Mouse (Mus musculus): ENCODE measurements around the gene Tmem37. TPM values are rescaled to one million over a fixed set of nuclear protein-coding genes. Genes with fewer than 3 reads are reported as not detected.

Tmem37 gene
- polyA plus RNA-seq, 1 experiment, result 80.4 TPM

DNA sequence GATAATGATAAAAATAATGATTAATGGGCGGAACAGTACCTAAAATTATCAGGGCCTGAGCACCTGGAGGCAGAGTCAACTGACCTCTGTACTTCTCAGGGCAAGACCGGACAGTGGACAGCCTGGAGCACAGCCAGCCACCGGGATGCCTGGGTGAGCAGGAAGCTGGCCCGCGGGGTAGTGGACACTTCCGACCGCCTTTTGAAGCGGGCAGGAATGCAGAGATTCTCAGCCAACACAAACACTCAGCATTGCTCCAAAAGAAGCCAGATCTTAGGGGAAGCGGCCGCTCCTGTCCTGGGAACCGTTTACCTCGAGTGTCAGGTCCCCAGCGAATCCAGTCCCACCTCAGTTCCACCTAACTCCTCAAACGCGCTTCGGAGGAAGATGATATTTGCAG lies 974 bp downstream of the Tmem37 start:
- Histone ChIP-seq H3K36me3 (ENCODE audit: control insufficient read depth, insufficient read depth) (no peaks in the 10 kb centered on the region), H3K4me3 (peak overlapping the region; percentile 59), H3K27me3 (ENCODE audit: control insufficient read depth, insufficient read depth, insufficient read length) (no peaks in the 10 kb centered on the region), H3ac (ENCODE audit: control insufficient read depth, insufficient read length) (peak overlapping the region; percentile 16), H3K79me2 (ENCODE audit: control insufficient read depth, insufficient read depth) (peaks cover 15% of the 10 kb centered on the region), H3K4me2 (ENCODE audit: low read depth) (peak overlapping the region; percentile 84)
- TF ChIP-seq MYOD1 (IDR thresholded peaks at IDR 0.05; ENCODE audit: control insufficient read depth in 1 of 3, insufficient read length in 2 of 3, low read depth in 2 of 3) (no peak), USF1 (IDR thresholded peaks at IDR 0.05; ENCODE audit: low read depth) (no peak), TCF12 (IDR thresholded peaks at IDR 0.05; ENCODE audit: insufficient read depth, poor library complexity, severe bottlenecking) (no peak), MYOG (IDR thresholded peaks at IDR 0.05; ENCODE audit: control insufficient read depth in 1 of 3, insufficient read depth in 1 of 3, insufficient read length in 2 of 3, low read depth in 2 of 3) (no peak), E2F4 (IDR thresholded peaks at IDR 0.05; ENCODE audit: insufficient read depth) (no peak), TCF3 (IDR thresholded peaks at IDR 0.05; ENCODE audit: insufficient read length, low read depth) (no peak), SRF (IDR thresholded peaks at IDR 0.05; ENCODE audit: control insufficient read depth, insufficient read length, low read depth) (no peak), CEBPB (IDR thresholded peaks at IDR 0.05; ENCODE audit: insufficient read depth, poor library complexity, severe bottlenecking) (no peak), MAX (IDR thresholded peaks at IDR 0.05; ENCODE audit: low read depth) (no peak)

DNA sequence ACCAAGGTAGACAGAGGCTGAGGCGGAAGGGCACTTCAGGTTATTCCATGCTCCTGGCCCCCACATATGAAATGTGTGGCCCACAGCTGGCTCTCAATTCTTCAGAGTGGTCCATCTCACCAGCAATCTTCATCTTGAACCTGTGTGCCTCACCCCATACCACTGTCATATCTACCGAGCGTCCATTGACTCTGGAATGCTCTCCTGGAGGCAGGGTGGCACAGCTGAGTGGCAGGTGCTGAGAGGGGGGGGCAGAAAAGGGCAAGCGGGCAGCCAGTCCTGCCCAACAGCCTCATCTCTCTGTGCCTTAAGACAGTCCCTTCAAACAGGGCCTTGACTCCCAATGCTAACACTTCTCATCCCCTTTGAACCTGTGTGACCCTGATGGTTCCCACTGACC lies 2.7 kb downstream of the Tmem37 start:
- H3K4me3 ChIP-seq, result peak overlapping the region; percentile 59
- no peaks in the 10 kb centered on the region for H3K27me3 ChIP-seq (ENCODE audit: control insufficient read depth, insufficient read depth, insufficient read length)
- no peaks in the 10 kb centered on the region for H3K36me3 ChIP-seq (ENCODE audit: control insufficient read depth, insufficient read depth)
- peaks cover 15% of the 10 kb centered on the region for H3K79me2 ChIP-seq (ENCODE audit: control insufficient read depth, insufficient read depth)
- peak overlapping the region; percentile 84 for H3K4me2 ChIP-seq (ENCODE audit: low read depth)
- TF ChIP-seq MYOD1 (IDR thresholded peaks at IDR 0.05; ENCODE audit: control insufficient read depth in 1 of 3, insufficient read length in 2 of 3, low read depth in 2 of 3) (peak in 2 of 3 experiments; percentile 79 to 94), TCF3 (IDR thresholded peaks at IDR 0.05; ENCODE audit: insufficient read length, low read depth) (peak; percentile 81), MYOG (IDR thresholded peaks at IDR 0.05; ENCODE audit: control insufficient read depth in 1 of 3, insufficient read depth in 1 of 3, insufficient read length in 2 of 3, low read depth in 2 of 3) (peak in 2 of 3 experiments; percentile 85 to 98), TCF12 (IDR thresholded peaks at IDR 0.05; ENCODE audit: insufficient read depth, poor library complexity, severe bottlenecking) (peak; percentile 40), USF1 (IDR thresholded peaks at IDR 0.05; ENCODE audit: low read depth) (no peak)
- no peak overlapping the region for H3ac ChIP-seq (ENCODE audit: control insufficient read depth, insufficient read length)

DNA sequence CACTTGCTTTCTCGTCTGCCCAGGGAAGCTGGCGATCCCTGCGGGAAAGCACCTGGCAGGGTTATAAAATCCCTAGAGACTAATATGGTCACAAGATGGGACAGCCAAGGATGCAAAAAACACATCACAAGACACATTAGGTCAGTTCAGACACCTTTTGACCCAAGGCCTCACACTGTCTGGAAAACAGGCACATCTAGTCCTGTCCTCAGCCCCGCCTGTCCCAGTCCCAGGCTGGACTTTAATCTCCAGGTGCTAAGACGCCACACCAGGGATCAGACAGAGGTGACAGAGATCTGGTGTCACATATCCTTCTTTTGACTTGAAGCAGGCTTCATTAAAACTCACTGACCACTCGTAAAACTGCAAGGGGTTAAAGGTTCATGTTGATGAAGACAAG lies 3.7 kb downstream of the Tmem37 start:
- H3K79me2 ChIP-seq (ENCODE audit: control insufficient read depth, insufficient read depth), result peaks cover 15% of the 10 kb centered on the region
- no peak overlapping the region for H3K4me3 ChIP-seq
- TF ChIP-seq E2F4 (IDR thresholded peaks at IDR 0.05; ENCODE audit: insufficient read depth) (no peak), POLR2AphosphoS2 (IDR thresholded peaks at IDR 0.05; ENCODE audit: insufficient read length, low read depth) (no peak), TCF12 (IDR thresholded peaks at IDR 0.05; ENCODE audit: insufficient read depth, poor library complexity, severe bottlenecking) (no peak), MYOG (IDR thresholded peaks at IDR 0.05; ENCODE audit: control insufficient read depth in 1 of 3, insufficient read depth in 1 of 3, insufficient read length in 2 of 3, low read depth in 2 of 3) (no peak), MAX (IDR thresholded peaks at IDR 0.05; ENCODE audit: low read depth) (no peak), TCF3 (IDR thresholded peaks at IDR 0.05; ENCODE audit: insufficient read length, low read depth) (no peak), POLR2A (IDR thresholded peaks at IDR 0.05; ENCODE audit: insufficient read length, low read depth) (no peak), SRF (IDR thresholded peaks at IDR 0.05; ENCODE audit: control insufficient read depth, insufficient read length, low read depth) (no peak), REST (IDR thresholded peaks at IDR 0.05; ENCODE audit: insufficient read depth, insufficient read length) (no peak), USF1 (IDR thresholded peaks at IDR 0.05; ENCODE audit: low read depth) (no peak), MYOD1 (IDR thresholded peaks at IDR 0.05; ENCODE audit: control insufficient read depth in 1 of 3, insufficient read length in 2 of 3, low read depth in 2 of 3) (no peak), CEBPB (IDR thresholded peaks at IDR 0.05; ENCODE audit: insufficient read depth, poor library complexity, severe bottlenecking) (no peak)
- H3ac ChIP-seq (ENCODE audit: control insufficient read depth, insufficient read length), result no peak overlapping the region
- H3K36me3 ChIP-seq (ENCODE audit: control insufficient read depth, insufficient read depth), result no peaks in the 10 kb centered on the region
- no peaks in the 10 kb centered on the region for H3K27me3 ChIP-seq (ENCODE audit: control insufficient read depth, insufficient read depth, insufficient read length)
- H3K4me2 ChIP-seq (ENCODE audit: low read depth), result no peak overlapping the region

DNA sequence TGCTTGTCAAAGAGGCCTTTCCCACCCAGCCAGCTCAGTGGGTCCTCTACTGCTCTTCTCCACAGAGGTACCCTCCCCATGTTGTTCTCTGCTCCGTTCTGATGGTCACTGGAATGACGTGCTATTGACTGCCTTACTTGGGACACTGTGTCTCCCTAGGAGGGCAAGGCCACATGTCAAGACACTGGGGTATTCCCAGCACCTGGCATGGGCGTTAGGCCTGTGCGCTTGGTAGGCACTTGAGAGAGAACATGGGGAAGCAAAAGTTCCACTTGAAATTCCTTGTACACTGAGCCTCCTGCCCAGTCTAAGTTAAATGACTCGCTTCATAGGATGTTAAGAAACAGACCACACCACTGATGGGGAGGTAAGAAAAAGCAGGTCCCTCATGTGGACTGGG lies 4.8 kb downstream of the Tmem37 start:
- Histone ChIP-seq H3K4me2 (ENCODE audit: low read depth) (no peak overlapping the region), H3K27me3 (ENCODE audit: control insufficient read depth, insufficient read depth, insufficient read length) (no peaks in the 10 kb centered on the region), H3K79me2 (ENCODE audit: control insufficient read depth, insufficient read depth) (peaks cover 15% of the 10 kb centered on the region), H3K36me3 (ENCODE audit: control insufficient read depth, insufficient read depth) (no peaks in the 10 kb centered on the region), H3ac (ENCODE audit: control insufficient read depth, insufficient read length) (no peak overlapping the region), H3K4me3 (no peak overlapping the region)
- no peak for TF ChIP-seq MYOG (IDR thresholded peaks at IDR 0.05; ENCODE audit: control insufficient read depth in 1 of 3, insufficient read depth in 1 of 3, insufficient read length in 2 of 3, low read depth in 2 of 3)
- TF ChIP-seq TCF12 (IDR thresholded peaks at IDR 0.05; ENCODE audit: insufficient read depth, poor library complexity, severe bottlenecking), result no peak
- TF ChIP-seq REST (IDR thresholded peaks at IDR 0.05; ENCODE audit: insufficient read depth, insufficient read length), result no peak
- no peak for TF ChIP-seq CEBPB (IDR thresholded peaks at IDR 0.05; ENCODE audit: insufficient read depth, poor library complexity, severe bottlenecking)
- no peak for TF ChIP-seq POLR2A (IDR thresholded peaks at IDR 0.05; ENCODE audit: insufficient read length, low read depth)
- no peak for TF ChIP-seq TCF3 (IDR thresholded peaks at IDR 0.05; ENCODE audit: insufficient read length, low read depth)
- no peak for TF ChIP-seq E2F4 (IDR thresholded peaks at IDR 0.05; ENCODE audit: insufficient read depth)
- TF ChIP-seq USF1 (IDR thresholded peaks at IDR 0.05; ENCODE audit: low read depth), result no peak
- TF ChIP-seq SRF (IDR thresholded peaks at IDR 0.05; ENCODE audit: control insufficient read depth, insufficient read length, low read depth), result no peak
- TF ChIP-seq MAX (IDR thresholded peaks at IDR 0.05; ENCODE audit: low read depth), result no peak
- no peak for TF ChIP-seq POLR2AphosphoS2 (IDR thresholded peaks at IDR 0.05; ENCODE audit: insufficient read length, low read depth)
- no peak for TF ChIP-seq MYOD1 (IDR thresholded peaks at IDR 0.05; ENCODE audit: control insufficient read depth in 1 of 3, insufficient read length in 2 of 3, low read depth in 2 of 3)

DNA sequence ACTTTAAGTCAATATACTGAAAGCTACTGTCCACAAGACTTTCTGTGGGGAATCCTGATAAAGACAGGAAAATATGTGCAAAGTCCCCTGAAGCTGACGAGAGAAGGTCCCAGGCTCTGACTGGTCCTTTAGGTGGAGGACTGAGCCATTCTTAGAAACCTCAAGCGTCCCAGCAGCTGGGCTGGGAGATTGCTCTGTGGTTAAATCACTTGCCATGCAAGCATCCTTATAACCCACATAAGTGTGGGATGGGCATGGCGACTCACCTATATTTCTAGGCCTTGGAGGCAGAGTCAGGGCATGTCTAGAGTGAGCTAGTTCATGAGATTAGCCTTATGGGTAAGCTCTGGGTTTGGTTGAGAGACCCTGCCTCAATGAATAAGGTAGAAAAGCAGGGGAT lies 7.2 kb downstream of the Tmem37 start:
- Histone ChIP-seq H3K4me3 (no peak overlapping the region), H3K27me3 (ENCODE audit: control insufficient read depth, insufficient read depth, insufficient read length) (no peaks in the 10 kb centered on the region), H3K79me2 (ENCODE audit: control insufficient read depth, insufficient read depth) (peaks cover 5% of the 10 kb centered on the region), H3K4me2 (ENCODE audit: low read depth) (no peak overlapping the region), H3K36me3 (ENCODE audit: control insufficient read depth, insufficient read depth) (no peaks in the 10 kb centered on the region), H3ac (ENCODE audit: control insufficient read depth, insufficient read length) (no peak overlapping the region)
- TF ChIP-seq POLR2AphosphoS2 (IDR thresholded peaks at IDR 0.05; ENCODE audit: insufficient read length, low read depth) (no peak), MYOG (IDR thresholded peaks at IDR 0.05; ENCODE audit: control insufficient read depth in 1 of 3, insufficient read depth in 1 of 3, insufficient read length in 2 of 3, low read depth in 2 of 3) (peak in 2 of 3 experiments; percentile 73 to 81), USF1 (IDR thresholded peaks at IDR 0.05; ENCODE audit: low read depth) (no peak), MYOD1 (IDR thresholded peaks at IDR 0.05; ENCODE audit: control insufficient read depth in 1 of 3, insufficient read length in 2 of 3, low read depth in 2 of 3) (peak in 1 of 3 experiments; percentile 14), TCF12 (IDR thresholded peaks at IDR 0.05; ENCODE audit: insufficient read depth, poor library complexity, severe bottlenecking) (peak; percentile 35), SRF (IDR thresholded peaks at IDR 0.05; ENCODE audit: control insufficient read depth, insufficient read length, low read depth) (no peak)

Measured in myocyte (in vitro differentiated cells).